Mouse (Mus musculus) embryonic fibroblast, embryonic 13.5 days (primary cell): ENCODE data around the gene Coil. TPM values are rescaled to one million over a fixed set of nuclear protein-coding genes. Genes with fewer than 3 reads are reported as not detected.

Experiments
- H3K27ac ChIP-seq: 2 replicates; pipeline ENCODE4 v1.5.1; 2012; ENCODE audit warnings: low read length, control low read depth, inconsistent platforms; ENCODE audit not compliant: insufficient read depth
- H3K4me1 ChIP-seq: 2 replicates; pipeline ENCODE4 v1.6.1; 2011; ENCODE audit warnings: low read length; ENCODE audit not compliant: control insufficient read depth, insufficient read depth
- H3K4me3 ChIP-seq: 2 replicates; pipeline ENCODE4 v1.5.1; 2011; ENCODE audit warnings: mild to moderate bottlenecking, control low read depth, low read length; ENCODE audit not compliant: insufficient read depth
- CTCF ChIP-seq: IDR thresholded peaks from 2 replicates; pipeline ENCODE4 v1.5.1; 2011; ENCODE audit warnings: mild to moderate bottlenecking, control low read depth, low read length, moderate library complexity, borderline replicate concordance; ENCODE audit not compliant: insufficient read depth
- POLR2A ChIP-seq: IDR thresholded peaks from 2 replicates; pipeline ENCODE4 v1.6.1; 2011; ENCODE audit warnings: low read depth, mild to moderate bottlenecking, control low read depth, low read length, moderate library complexity
- polyA plus RNA-seq: library from polyadenylated mRNA; stranded (reverse); fragments of >200 nt; gene quantifications from 2 replicates; pipeline ENCODE4 v1.2.4, GENCODE M21; 2011; ENCODE audit warnings: low read depth; ENCODE audit not compliant: missing spikeins, insufficient read length

Coil gene
- polyA plus RNA-seq, 1 experiment = 8.9 TPM

- peaks cover 5% of the 10 kb centered on the region; the same call in 1 of the 2 replicates for H3K4me1 ChIP-seq
- no peak overlapping the region for H3K27ac ChIP-seq
- TF ChIP-seq POLR2A (no peak), CTCF (no peak)
Measured at GRCm38 (mm10) chr11:89002621-89003020, 32.6 kb downstream of the Coil start.

GRCm38 (mm10) chr11:89003078-89003477 lies 33.0 kb downstream of the Coil start:
- no peak overlapping the region for H3K4me3 ChIP-seq
- TF ChIP-seq POLR2A (no peak), CTCF (no peak)
- peaks cover 5% of the 10 kb centered on the region; the same call in 1 of the 2 replicates for H3K4me1 ChIP-seq
- no peak overlapping the region for H3K27ac ChIP-seq

More at GRCm38 (mm10) chr11:89002621-89003020, 32.6 kb downstream of the Coil start:
- no peak overlapping the region for H3K4me3 ChIP-seq

- no peak overlapping the region for H3K4me3 ChIP-seq
- TF ChIP-seq CTCF = no peak
- no peak for TF ChIP-seq POLR2A
- no peak overlapping the region for H3K27ac ChIP-seq
- H3K4me1 ChIP-seq = peaks cover 5% of the 10 kb centered on the region; the same call in 1 of the 2 replicates
Measured at GRCm38 (mm10) chr11:89003726-89004125, 33.7 kb downstream of the Coil start.

GRCm38 (mm10) chr11:89005473-89005872 lies 35.4 kb downstream of the Coil start:
- TF ChIP-seq POLR2A (no peak), CTCF (no peak)
- peaks cover 5% of the 10 kb centered on the region; the same call in 1 of the 2 replicates for H3K4me1 ChIP-seq
- H3K27ac ChIP-seq = no peak overlapping the region
- H3K4me3 ChIP-seq = no peak overlapping the region

- peaks cover 3% of the 10 kb centered on the region; the same call in 1 of the 2 replicates for H3K4me1 ChIP-seq
- H3K4me3 ChIP-seq = no peak overlapping the region
- H3K27ac ChIP-seq = no peak overlapping the region
- no peak for TF ChIP-seq POLR2A
- TF ChIP-seq CTCF = no peak
Measured at GRCm38 (mm10) chr11:89006404-89006803, 36.4 kb downstream of the Coil start.

GRCm38 (mm10) chr11:89007582-89007981 lies 37.5 kb downstream of the Coil start:
- TF ChIP-seq CTCF (no peak), POLR2A (no peak)
- H3K4me3 ChIP-seq = no peak overlapping the region
- H3K27ac ChIP-seq = no peak overlapping the region
- H3K4me1 ChIP-seq = no peaks in the 10 kb centered on the region

- Histone ChIP-seq H3K27ac (no peak overlapping the region), H3K4me1 (no peaks in the 10 kb centered on the region)
- TF ChIP-seq POLR2A = no peak
- no peak for TF ChIP-seq CTCF
Measured at GRCm38 (mm10) chr11:89009066-89009465, 39.0 kb downstream of the Coil start.

GRCm38 (mm10) chr11:89009496-89009895 lies 39.4 kb downstream of the Coil start:
- TF ChIP-seq CTCF = no peak
- no peak for TF ChIP-seq POLR2A
- Histone ChIP-seq H3K4me1 (no peaks in the 10 kb centered on the region), H3K4me3 (no peak overlapping the region), H3K27ac (no peak overlapping the region)

More at GRCm38 (mm10) chr11:89009066-89009465, 39.0 kb downstream of the Coil start:
- H3K4me3 ChIP-seq = no peak overlapping the region

GRCm38 (mm10) chr11:89012241-89012640 lies 42.2 kb downstream of the Coil start:
- H3K27ac ChIP-seq = no peak overlapping the region
- no peaks in the 10 kb centered on the region for H3K4me1 ChIP-seq
- TF ChIP-seq POLR2A (no peak), CTCF (no peak)
- H3K4me3 ChIP-seq = no peak overlapping the region

- Histone ChIP-seq H3K4me3 (no peak overlapping the region), H3K27ac (no peak overlapping the region), H3K4me1 (no peaks in the 10 kb centered on the region; the same call in 1 of the 2 replicates)
- TF ChIP-seq CTCF (no peak), POLR2A (no peak)
Measured at GRCm38 (mm10) chr11:89017514-89018182, 47.6 kb downstream of the Coil start.

- Histone ChIP-seq H3K27ac (no peak overlapping the region), H3K4me1 (peaks cover 5% of the 10 kb centered on the region), H3K4me3 (no peak overlapping the region)
- no peak for TF ChIP-seq CTCF
- TF ChIP-seq POLR2A = no peak
Measured at GRCm38 (mm10) chr11:89020681-89021305, 50.7 kb downstream of the Coil start.
